Mouse (Mus musculus) layer of hippocampus, postnatal 14 days (tissue): ENCODE results near the gene Gm28635. TPM values are rescaled to one million over a fixed set of nuclear protein-coding genes. Genes with fewer than 3 reads are reported as not detected.

Experiments
- DNase-seq, 2 experiments: peaks; one replicate each; pipeline ENCODE4 v3.0.0; 2021 to 2022; ENCODE audit warnings: low spot score in 2 of 2, mixed read lengths in 1 of 2
- total RNA-seq, 2 experiments: library from RNA; stranded (reverse); gene quantifications; 2 replicates each; pipeline ENCODE4 v1.2.3; 2021

Gene Gm28635
- total RNA-seq, 2 experiments from 2014 or later, result 2.9 to 9.8 TPM

GRCm38 (mm10) chr2:84599270-84599888, 78.5 kb downstream of the Gm28635 start:
- DNase-seq, result no peak

DNA sequence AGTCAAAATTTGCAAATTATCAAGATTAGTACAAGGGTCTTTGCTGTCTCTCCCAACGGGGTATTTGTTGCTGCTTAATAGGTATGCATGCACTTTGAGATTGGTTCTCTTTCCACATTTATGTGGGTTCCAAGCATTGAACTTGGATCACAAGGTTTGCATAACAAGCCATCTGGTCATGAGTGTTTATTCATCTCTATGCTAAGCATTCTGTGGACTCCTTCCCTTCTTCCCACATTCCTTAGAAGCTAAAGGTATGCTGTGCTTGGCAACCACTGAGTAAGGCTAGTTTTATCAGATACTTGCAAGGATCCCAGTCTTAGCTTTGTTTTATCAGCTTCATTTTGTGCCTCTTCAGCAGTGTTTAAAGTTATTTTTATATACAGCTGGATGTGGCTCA, 80.7 kb downstream of the Gm28635 start:
- no peak for DNase-seq

DNA sequence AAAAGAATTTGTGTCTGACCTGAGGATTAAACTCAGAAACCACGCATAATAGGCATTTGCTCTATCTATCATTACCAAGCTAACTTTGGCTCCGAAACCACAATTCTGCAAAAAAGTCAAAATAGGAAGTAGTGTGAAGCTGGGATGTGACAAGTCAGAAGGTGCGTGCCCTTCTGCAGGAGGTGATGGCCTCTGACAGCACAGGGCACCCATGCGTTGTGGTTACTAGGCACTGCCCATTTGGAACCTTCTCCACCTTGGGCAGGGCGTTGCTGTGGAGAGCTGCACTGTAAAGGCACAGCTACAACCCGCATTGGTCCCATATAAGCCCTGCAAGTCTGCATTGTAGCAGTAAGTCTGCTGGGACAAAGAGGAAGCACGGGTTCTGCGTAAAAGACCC, 85.0 kb downstream of the Gm28635 start:
- DNase-seq, result no peak

GRCm38 (mm10) chr2:84585700-84586099, 92.1 kb downstream of the Gm28635 start:
- no peak for DNase-seq

DNA sequence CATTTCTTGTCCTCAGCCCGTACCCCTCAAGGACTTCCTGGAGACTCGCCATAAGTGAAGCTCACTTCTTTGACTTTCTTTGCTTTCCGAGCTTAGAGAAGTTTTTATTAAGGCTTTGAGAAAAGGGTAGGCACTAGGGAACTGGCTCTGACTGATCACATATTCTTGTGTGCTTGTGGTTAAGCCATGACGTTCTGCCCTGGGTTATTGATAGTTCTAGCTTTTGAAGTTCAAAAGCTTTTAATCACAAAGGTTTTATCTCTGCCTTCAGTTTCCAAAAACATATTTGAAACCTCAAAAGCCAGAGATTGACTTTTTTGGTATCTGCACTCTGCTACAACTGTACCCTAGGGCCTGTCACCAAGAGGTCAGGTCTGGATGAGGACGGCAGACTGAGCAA, 95.6 kb downstream of the Gm28635 start:
- no peak for DNase-seq

DNA sequence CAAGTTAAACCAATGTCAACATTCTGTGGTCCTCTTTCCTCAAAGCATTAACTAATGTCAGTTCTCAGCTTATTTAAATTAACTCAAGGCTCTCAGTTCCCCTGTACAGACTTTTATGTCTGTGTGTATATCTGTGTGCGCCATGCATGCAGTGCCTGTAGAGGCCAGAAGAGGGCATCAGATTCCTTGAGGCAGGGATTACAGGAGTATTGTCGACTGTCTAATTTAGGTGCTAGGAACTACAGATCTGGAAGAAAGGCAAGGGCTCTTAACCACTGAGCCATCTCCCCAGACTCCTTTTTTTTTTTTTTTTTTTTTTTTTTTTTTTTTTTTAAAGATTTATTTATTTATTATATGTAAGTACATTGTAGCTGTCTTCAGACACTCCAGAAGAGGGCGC, 96.6 kb downstream of the Gm28635 start:
- no peak for DNase-seq

GRCm38 (mm10) chr2:84579311-84579710, 98.5 kb downstream of the Gm28635 start:
- DNase-seq, result no peak

DNA sequence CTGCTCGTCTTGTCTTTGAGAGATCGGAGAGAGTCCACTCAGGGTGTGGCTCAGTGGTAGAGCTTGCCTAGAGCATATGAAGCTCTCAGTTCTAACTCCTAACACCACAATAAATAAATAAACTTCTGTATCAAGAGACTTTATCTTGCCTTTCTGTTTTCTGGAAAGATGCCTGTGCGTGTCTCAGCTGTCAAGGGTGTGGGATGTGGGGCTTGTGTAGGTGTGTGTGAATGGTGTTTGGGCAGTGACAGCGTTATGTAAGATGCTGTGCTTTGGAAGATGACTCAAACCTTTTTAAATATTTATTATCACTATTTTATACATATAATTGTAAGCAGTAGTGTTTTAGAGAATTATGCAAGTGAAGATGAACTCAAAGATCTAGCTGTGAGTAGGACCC, 103.7 kb downstream of the Gm28635 start:
- no peak for DNase-seq

- peak in 1 of 2 experiments; percentile 18 for DNase-seq
Measured at GRCm38 (mm10) chr2:84556888-84557514, 120.8 kb downstream of the Gm28635 start.

Other genes with a start within 250 kb of the Gm28635 start
- 1 to 10 TPM; 4.3 to 6.0 TPM for gene Tfpi, start 201.3 kb downstream of the Gm28635 start, total RNA-seq
- gene Ctnnd1, start 27.3 kb downstream of the Gm28635 start, total RNA-seq, result 10 to 100 TPM; 59.1 to 68.0 TPM
- gene Btbd18, start 19.0 kb downstream of the Gm28635 start, total RNA-seq, result not detected
- gene Selenoh, start 7.3 kb downstream of the Gm28635 start, total RNA-seq, result 10 to 100 TPM; 41.7 to 46.8 TPM
- gene Med19, start 361 bp upstream of the Gm28635 start, total RNA-seq, result 10 to 100 TPM; 31.4 to 32.0 TPM
- gene Tmx2, start 1.1 kb upstream of the Gm28635 start, total RNA-seq, result 100 to 1,000 TPM; 195 to 204 TPM
- gene Zdhhc5, start 37.1 kb upstream of the Gm28635 start, total RNA-seq, result 10 to 100 TPM; 36.6 to 37.8 TPM
- 1 to 10 TPM; 6.7 TPM for gene Clp1, start 49.3 kb upstream of the Gm28635 start, total RNA-seq
- 10 to 100 TPM; 33.1 to 39.8 TPM for gene Ypel4, start 56.0 kb upstream of the Gm28635 start, total RNA-seq
- 1 to 10 TPM; 2.6 to 3.7 TPM for gene Gm19426, start 65.6 kb upstream of the Gm28635 start, total RNA-seq
- 10 to 100 TPM in 1 of 2 experiments, 1 to 10 TPM in 1; 6.8 to 10.6 TPM for gene Serping1, start 97.4 kb upstream of the Gm28635 start, total RNA-seq
- 1 to 10 TPM; 4.1 to 4.5 TPM for gene Ube2l6, start 120.8 kb upstream of the Gm28635 start, total RNA-seq
- not detected for gene Smtnl1, start 144.6 kb upstream of the Gm28635 start, total RNA-seq
- gene Timm10, start 149.0 kb upstream of the Gm28635 start, total RNA-seq, result 10 to 100 TPM; 59.1 to 59.8 TPM
- under 1 TPM; 0.33 to 0.37 TPM for gene Slc43a1, start 160.8 kb upstream of the Gm28635 start, total RNA-seq
- gene Rtn4rl2, start 208.7 kb upstream of the Gm28635 start, total RNA-seq, result 10 to 100 TPM; 92.5 to 99.2 TPM